ENCODE assay signal across 16 mouse cellular contexts in the genomic region with DNA sequence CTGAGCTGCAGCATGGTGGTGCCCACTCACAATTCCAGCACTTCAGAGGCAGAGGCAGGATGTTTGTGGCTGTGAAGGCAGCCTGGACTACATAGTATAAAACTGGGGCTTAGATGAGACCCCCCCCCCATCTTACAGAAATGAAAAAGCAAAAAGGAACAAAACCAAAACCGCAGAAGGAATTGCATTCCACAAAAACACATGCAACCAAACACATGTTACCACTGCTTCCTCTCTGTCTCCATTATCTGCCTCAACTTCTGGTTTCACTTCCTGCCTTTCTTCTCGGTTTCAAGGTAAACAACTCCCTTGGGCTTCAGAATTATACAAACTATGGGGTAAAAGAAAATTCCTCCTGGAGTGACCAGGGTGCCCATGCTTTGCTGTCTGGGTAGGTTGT. TPM values are rescaled to one million over a fixed set of nuclear protein-coding genes. Genes with fewer than 3 reads are reported as not detected.
A peak's percentile ranks its signal among the peaks of the same experiment; 100 is the strongest.
DNase-seq lines count a peak whose midpoint lies in the region; ATAC-seq and TF ChIP-seq lines count a peak whose summit lies in the region.
"Had no signal": no experiment of that assay in that cellular context is flagged by ENCODE, and none has a peak within 500 bp of the region (broad histone marks: within the 10 kb centered on the region; RNA-seq: fewer than 3 reads in every experiment).

No protein-coding gene starts in this region.

- peak; percentile 38 for DNase-seq in lung, postnatal 25 days (ENCODE audit: low spot score)
- DNase-seq in lung, postnatal 10 days: no peak
- no peak for DNase-seq in G1E (ENCODE audit: low spot score)
- DNase-seq in brain, adult 2 months (ENCODE audit: low read depth, low spot score): peak; percentile 2
- DNase-seq in left cerebral cortex, adult 9 months (ENCODE audit: low spot score in 2 of 2): no peak
- no peak for DNase-seq in stomach, postnatal 0 days (ENCODE audit: low spot score)
- DNase-seq: cerebellum, adult 11 months; gastrocnemius, postnatal 14 days had no signal

- H3K4me1 ChIP-seq in G1E (ENCODE audit: insufficient read depth, low read depth, low read length): no peaks in the 10 kb centered on the region
- H3K4me1 ChIP-seq in stomach, postnatal 0 days (replicated peaks; ENCODE audit: control insufficient read depth, insufficient read depth): no peaks in the 10 kb centered on the region
- H3K4me1 ChIP-seq: lung, embryonic 15.5 days had no signal

- no peak overlapping the region for H3K9ac ChIP-seq in stomach, postnatal 0 days (ENCODE audit: low read length)
- H3K9ac ChIP-seq: lung, embryonic 15.5 days had no signal

- no peak for TF ChIP-seq EP300 in stomach, postnatal 0 days (optimal IDR thresholded peaks at IDR 0.05)

- peak; percentile 34; the same call in 1 of the 2 replicates for ATAC-seq in G1E (ENCODE audit: extremely low read depth, insufficient number of reproducible peaks, low FRiP score, poor library complexity, severe bottlenecking)
- ATAC-seq in megakaryocyte progenitor cell, adult 5-6 weeks (replicated peaks; ENCODE audit: poor library complexity): peak; percentile 88
- no peak for ATAC-seq in stomach, postnatal 0 days (ENCODE audit: low FRiP score, low TSS enrichment)
- ATAC-seq: hindbrain, embryonic 16.5 days had no signal

- H3K27me3 ChIP-seq in G1E (ENCODE audit: insufficient read depth, low read length): 0 out of 2 replicates have a peak, but pooled peaks cover 4% of the 10 kb centered on the region
- H3K27me3 ChIP-seq in stomach, postnatal 0 days (ENCODE audit: control insufficient read depth, insufficient read depth, low read length): no peaks in the 10 kb centered on the region
- H3K27me3 ChIP-seq: lung, embryonic 15.5 days had no signal

- no peak overlapping the region for H3K27ac ChIP-seq in stomach, postnatal 0 days (replicated peaks)
- H3K27ac ChIP-seq: lung, embryonic 15.5 days had no signal

- WGBS in stomach, postnatal 0 days: 30% methylated on average over 2 of the region's 2 CpGs

- no peak overlapping the region for H3K4me3 ChIP-seq in G1E (ENCODE audit: low read depth, low read length)
- H3K4me3 ChIP-seq in stomach, postnatal 0 days (ENCODE audit: low read depth, low read length): no peak overlapping the region
- H3K4me3 ChIP-seq: lung, embryonic 15.5 days had no signal

- no peaks in the 10 kb centered on the region for H3K36me3 ChIP-seq in G1E (replicated peaks)
- no peaks in the 10 kb centered on the region for H3K36me3 ChIP-seq in stomach, postnatal 0 days (ENCODE audit: control insufficient read depth, insufficient read depth, low read length)
- H3K36me3 ChIP-seq: lung, embryonic 15.5 days had no signal

- no peak overlapping the region for H3K4me2 ChIP-seq in stomach, postnatal 0 days (replicated peaks; ENCODE audit: low read depth)
- H3K4me2 ChIP-seq: lung, embryonic 15.5 days had no signal

- TF ChIP-seq CTCF in G1E (IDR thresholded peaks at IDR 0.05; ENCODE audit: low read depth, low read length): no peak
- TF ChIP-seq CTCF in stomach, postnatal 0 days (IDR thresholded peaks at IDR 0.05; ENCODE audit: low read depth): no peak

- no peaks in the 10 kb centered on the region for H3K9me3 ChIP-seq in G1E (replicated peaks)
- no peaks in the 10 kb centered on the region for H3K9me3 ChIP-seq in stomach, postnatal 0 days (ENCODE audit: control insufficient read depth, low read length)
- H3K9me3 ChIP-seq: lung, embryonic 15.5 days had no signal

RNA-seq across cellular contexts. Expression of a gene that starts 8.8 kb away (rescaled TPM):
- total RNA-seq in G1E (2014; fragmentation: Nextera tagmentation): not detected in 2 replicates
- total RNA-seq in G1E (2017): 0.11 TPM in 1 of 2 replicates, not detected in the other
- polyA plus RNA-seq in G1E (2012): not detected in 2 replicates
- not detected in 2 replicates for total RNA-seq in megakaryocyte progenitor cell, adult 5-6 weeks (2015)
- total RNA-seq in megakaryocyte progenitor cell, adult 5-6 weeks (2017): not detected in 2 replicates
- polyA plus RNA-seq in stomach, postnatal 0 days (2015; fragmentation: Nextera tagmentation; extraction: Ambion mirVana): 0.10 and 0.21 TPM in 2 replicates
- total RNA-seq: adrenal gland, adult 18-20 months; left cerebral cortex, adult 18-20 months; midbrain, postnatal 0 days had no signal
- polyA plus RNA-seq: hindbrain, embryonic 16.5 days; midbrain, postnatal 0 days had no signal

RNA-seq across cellular contexts. Expression of a gene that starts 17.7 kb away (rescaled TPM):
- total RNA-seq in G1E (2014; fragmentation: Nextera tagmentation): not detected in 2 replicates
- total RNA-seq in G1E (2017): 0.06 TPM in 1 of 2 replicates, not detected in the other
- not detected in 2 replicates for polyA plus RNA-seq in G1E (2012)
- total RNA-seq in megakaryocyte progenitor cell, adult 5-6 weeks (2015): not detected in 2 replicates
- total RNA-seq in megakaryocyte progenitor cell, adult 5-6 weeks (2017): not detected in 2 replicates
- 0.44 and 0.47 TPM in 2 replicates for polyA plus RNA-seq in stomach, postnatal 0 days (2015; fragmentation: Nextera tagmentation; extraction: Ambion mirVana)
- total RNA-seq: left cerebral cortex, adult 18-20 months; midbrain, postnatal 0 days had no signal
- polyA plus RNA-seq: kidney, embryonic 16.5 days; lung, embryonic 15.5 days had no signal

RNA-seq across cellular contexts. Expression of a gene that starts 35.5 kb away (rescaled TPM):
- 12.9 and 15.5 TPM in 2 replicates for total RNA-seq in G1E (2014; fragmentation: Nextera tagmentation)
- total RNA-seq in G1E (2017): 22.3 and 24.4 TPM in 2 replicates
- 16.5 and 20.2 TPM in 2 replicates for polyA plus RNA-seq in G1E (2012)
- total RNA-seq in megakaryocyte progenitor cell, adult 5-6 weeks (2015): 19.6 and 22.8 TPM in 2 replicates
- 37.7 and 38.5 TPM in 2 replicates for total RNA-seq in megakaryocyte progenitor cell, adult 5-6 weeks (2017)
- 26.6 and 27.9 TPM in 2 replicates for polyA plus RNA-seq in stomach, postnatal 0 days (2015; fragmentation: Nextera tagmentation; extraction: Ambion mirVana)

RNA-seq across cellular contexts. Expression of a gene that starts 37.1 kb away (rescaled TPM):
- total RNA-seq in G1E (2014; fragmentation: Nextera tagmentation) (not detected in 2 replicates), G1E (2017) (0.17 TPM in 1 of 2 replicates, not detected in the other)
- not detected in 2 replicates for polyA plus RNA-seq in G1E (2012)
- total RNA-seq in megakaryocyte progenitor cell, adult 5-6 weeks (2015): 0.35 and 2.1 TPM in 2 replicates
- total RNA-seq in megakaryocyte progenitor cell, adult 5-6 weeks (2017): 0.37 and 0.84 TPM in 2 replicates
- 0.11 and 0.16 TPM in 2 replicates for polyA plus RNA-seq in stomach, postnatal 0 days (2015; fragmentation: Nextera tagmentation; extraction: Ambion mirVana)
- total RNA-seq: gastrocnemius, postnatal 14 days had no signal
- polyA plus RNA-seq: forebrain, embryonic 11.5 days; hindbrain, embryonic 16.5 days; kidney, embryonic 16.5 days; midbrain, postnatal 0 days had no signal

RNA-seq across cellular contexts. Expression of a gene that starts 39.5 kb away (rescaled TPM):
- total RNA-seq in G1E (2014; fragmentation: Nextera tagmentation): not detected in 2 replicates
- total RNA-seq in G1E (2017): not detected in 2 replicates
- not detected in 2 replicates for polyA plus RNA-seq in G1E (2012)
- total RNA-seq in megakaryocyte progenitor cell, adult 5-6 weeks (2015): 22.6 and 25.4 TPM in 2 replicates
- 10.5 and 15.2 TPM in 2 replicates for total RNA-seq in megakaryocyte progenitor cell, adult 5-6 weeks (2017)
- polyA plus RNA-seq in stomach, postnatal 0 days (2015; fragmentation: Nextera tagmentation; extraction: Ambion mirVana): 3.4 and 5.3 TPM in 2 replicates

Comparison
In these comparisons a context has a peak if more than half of its experiments do, and no peak if none do; other contexts are left out.
1. DNase-seq: peak in lung, postnatal 25 days (single experiment) and brain, adult 2 months (single experiment); none in lung, postnatal 10 days (single experiment), G1E (single experiment), left cerebral cortex, adult 9 months (0 of 2) and stomach, postnatal 0 days (single experiment).